Mouse (Mus musculus) heart, embryonic 10.5 days (tissue): ENCODE data around the gene Klhdc7b. TPM values are rescaled to one million over a fixed set of nuclear protein-coding genes. Genes with fewer than 3 reads are reported as not detected.

ENCODE experiments used
- DNase-seq: peaks from one replicate; pipeline ENCODE4 v3.0.0-alpha.2; 2017; ENCODE audit warnings: low spot score
- H3K27ac ChIP-seq: fragments of 300-500 bp; sonication (generic); 2 replicates; pipeline ENCODE4 v1.5.1; 2016; ENCODE audit warnings: mild to moderate bottlenecking
- H3K27me3 ChIP-seq: fragments of 300-500 bp; sonication (generic); 2 replicates; pipeline ENCODE4 v1.6.1; 2016; ENCODE audit warnings: mild to moderate bottlenecking; ENCODE audit not compliant: poor library complexity, insufficient read depth, severe bottlenecking
- H3K36me3 ChIP-seq: fragments of 300-500 bp; sonication (generic); 2 replicates; pipeline ENCODE4 v1.6.1; 2016; ENCODE audit warnings: mild to moderate bottlenecking, moderate library complexity
- H3K4me1 ChIP-seq: fragments of 300-500 bp; sonication (generic); 2 replicates; pipeline ENCODE4 v1.6.1; 2016; ENCODE audit warnings: mild to moderate bottlenecking
- H3K4me3 ChIP-seq: fragments of 300-500 bp; sonication (generic); 2 replicates; pipeline ENCODE4 v1.5.1; 2016; ENCODE audit warnings: mild to moderate bottlenecking, moderate library complexity
- H3K9me3 ChIP-seq: fragments of 300-500 bp; sonication (generic); 2 replicates; pipeline ENCODE4 v1.6.1; 2016; ENCODE audit warnings: mild to moderate bottlenecking, moderate library complexity
- WGBS: fragments of 180-500 bp; shearing (Covaris S2); methylation state at CpG from one replicate; pipeline ENCODE4 v1.1.7; 2016; 5-methylcytosine and 5-hydroxymethylcytosine counted together
- polyA plus RNA-seq: library from polyadenylated mRNA; unstranded; fragments of >200 nt; fragmentation: Nextera tagmentation; extraction: Ambion mirVana; gene quantifications from 2 replicates; pipeline ENCODE4 v1.2.1, GENCODE M21; 2016

The Klhdc7b gene
- polyA plus RNA-seq = 0.06 TPM in 1 of 2 replicates, not detected in the other

- WGBS = 79% methylated on average over 7 of the region's 7 CpGs
- Histone ChIP-seq H3K36me3 (no peaks in the 10 kb centered on the region), H3K4me1 (peaks cover under 1% of the 10 kb centered on the region), H3K27me3 (peaks cover 73% of the 10 kb centered on the region), H3K9me3 (no peaks in the 10 kb centered on the region), H3K27ac (no peak within 1 kb of the TSS), H3K4me3 (no peak within 1 kb of the TSS)
- no peak for DNase-seq
These were observed at the start of gene Klhdc7b for GRCm38 (mm10) chr15:89384617-89385016. Klhdc7b (plus strand) TSS chr15:89384917.

- Histone ChIP-seq H3K27ac (no peak overlapping the region), H3K4me3 (no peak overlapping the region), H3K9me3 (no peaks in the 10 kb centered on the region), H3K27me3 (no peaks in the 10 kb centered on the region), H3K36me3 (no peaks in the 10 kb centered on the region), H3K4me1 (no peaks in the 10 kb centered on the region)
- DNase-seq = no peak
- 79% methylated on average over 14 of the region's 14 CpGs for WGBS
These were observed 48.3 kb upstream of the Klhdc7b start for GRCm38 (mm10) chr15:89336422-89336821.

- no peaks in the 10 kb centered on the region for H3K36me3 ChIP-seq
- no peak overlapping the region for H3K27ac ChIP-seq
- DNase-seq = no peak
- H3K4me1 ChIP-seq = no peaks in the 10 kb centered on the region
- H3K27me3 ChIP-seq = no peaks in the 10 kb centered on the region
- WGBS = 85% methylated on average over 2 of the region's 2 CpGs
- H3K9me3 ChIP-seq = no peaks in the 10 kb centered on the region
- H3K4me3 ChIP-seq = no peak overlapping the region
These were observed 45.0 kb upstream of the Klhdc7b start for GRCm38 (mm10) chr15:89339696-89340095.

GRCm38 (mm10) chr15:89340136-89340535 is 44.6 kb upstream of the Klhdc7b start:
- no peaks in the 10 kb centered on the region for H3K4me1 ChIP-seq
- no peak for DNase-seq
- no peak overlapping the region for H3K27ac ChIP-seq
- H3K36me3 ChIP-seq = no peaks in the 10 kb centered on the region
- no peaks in the 10 kb centered on the region for H3K27me3 ChIP-seq
- WGBS = 75% methylated on average over 3 of the region's 3 CpGs
- no peak overlapping the region for H3K4me3 ChIP-seq
- no peaks in the 10 kb centered on the region for H3K9me3 ChIP-seq

GRCm38 (mm10) chr15:89341678-89342077 is 43.0 kb upstream of the Klhdc7b start:
- no peaks in the 10 kb centered on the region for H3K36me3 ChIP-seq
- H3K27me3 ChIP-seq = no peaks in the 10 kb centered on the region
- DNase-seq = no peak
- H3K4me3 ChIP-seq = no peak overlapping the region
- no peaks in the 10 kb centered on the region for H3K4me1 ChIP-seq
- no peaks in the 10 kb centered on the region for H3K9me3 ChIP-seq
- WGBS = 41% methylated on average over 1 of the region's 1 CpGs
- no peak overlapping the region for H3K27ac ChIP-seq

GRCm38 (mm10) chr15:89343325-89343724 is 41.4 kb upstream of the Klhdc7b start:
- H3K4me3 ChIP-seq = no peak overlapping the region
- no peak for DNase-seq
- H3K36me3 ChIP-seq = 0 out of 2 replicates have a peak, but pooled peaks cover 3% of the 10 kb centered on the region
- H3K4me1 ChIP-seq = no peaks in the 10 kb centered on the region
- WGBS = 83% methylated on average over 3 of the region's 3 CpGs
- no peak overlapping the region for H3K27ac ChIP-seq
- H3K9me3 ChIP-seq = no peaks in the 10 kb centered on the region
- H3K27me3 ChIP-seq = no peaks in the 10 kb centered on the region

- no peaks in the 10 kb centered on the region for H3K9me3 ChIP-seq
- no peaks in the 10 kb centered on the region for H3K27me3 ChIP-seq
- no peak overlapping the region for H3K27ac ChIP-seq
- 71% methylated on average over 5 of the region's 5 CpGs for WGBS
- DNase-seq = no peak
- H3K36me3 ChIP-seq = peaks cover 46% of the 10 kb centered on the region
- H3K4me3 ChIP-seq = no peak overlapping the region
- peaks cover 20% of the 10 kb centered on the region for H3K4me1 ChIP-seq
These were observed 34.3 kb upstream of the Klhdc7b start for GRCm38 (mm10) chr15:89350447-89350846.

GRCm38 (mm10) chr15:89351302-89351701 is 33.4 kb upstream of the Klhdc7b start:
- Histone ChIP-seq H3K4me1 (peaks cover 20% of the 10 kb centered on the region), H3K4me3 (no peak overlapping the region), H3K27me3 (no peaks in the 10 kb centered on the region), H3K36me3 (peaks cover 46% of the 10 kb centered on the region), H3K9me3 (no peaks in the 10 kb centered on the region), H3K27ac (no peak overlapping the region)
- DNase-seq = no peak
- 81% methylated on average over 15 of the region's 15 CpGs for WGBS

GRCm38 (mm10) chr15:89352054-89352453 is 32.7 kb upstream of the Klhdc7b start:
- Histone ChIP-seq H3K36me3 (peaks cover 46% of the 10 kb centered on the region), H3K9me3 (no peaks in the 10 kb centered on the region), H3K4me1 (peaks cover 20% of the 10 kb centered on the region), H3K27me3 (no peaks in the 10 kb centered on the region), H3K27ac (no peak overlapping the region), H3K4me3 (no peak overlapping the region)
- DNase-seq = no peak
- WGBS = 93% methylated on average over 14 of the region's 14 CpGs

- H3K36me3 ChIP-seq = peaks cover 46% of the 10 kb centered on the region
- no peak overlapping the region for H3K4me3 ChIP-seq
- 92% methylated on average over 12 of the region's 12 CpGs for WGBS
- H3K4me1 ChIP-seq = peaks cover 23% of the 10 kb centered on the region
- H3K27me3 ChIP-seq = no peaks in the 10 kb centered on the region
- H3K9me3 ChIP-seq = no peaks in the 10 kb centered on the region
- no peak overlapping the region for H3K27ac ChIP-seq
- no peak for DNase-seq
These were observed 31.9 kb upstream of the Klhdc7b start for GRCm38 (mm10) chr15:89352795-89353194.

- Histone ChIP-seq H3K4me1 (peaks cover 32% of the 10 kb centered on the region), H3K9me3 (no peaks in the 10 kb centered on the region), H3K4me3 (peak overlapping the region; percentile 77), H3K27me3 (no peaks in the 10 kb centered on the region), H3K27ac (no peak overlapping the region), H3K36me3 (peaks cover 48% of the 10 kb centered on the region)
- WGBS = 94% methylated on average over 16 of the region's 16 CpGs
- DNase-seq = no peak
These were observed 30.9 kb upstream of the Klhdc7b start for GRCm38 (mm10) chr15:89353837-89354236.

GRCm38 (mm10) chr15:89354455-89354854 is 30.3 kb upstream of the Klhdc7b start:
- Histone ChIP-seq H3K9me3 (no peaks in the 10 kb centered on the region), H3K27ac (peak overlapping the region; percentile 92), H3K4me3 (peak overlapping the region; percentile 77), H3K36me3 (peaks cover 51% of the 10 kb centered on the region), H3K27me3 (no peaks in the 10 kb centered on the region), H3K4me1 (peaks cover 34% of the 10 kb centered on the region)
- WGBS = 83% methylated on average over 7 of the region's 7 CpGs
- DNase-seq = no peak

- DNase-seq = peak; percentile 98
- Histone ChIP-seq H3K27me3 (no peaks in the 10 kb centered on the region), H3K36me3 (peaks cover 50% of the 10 kb centered on the region), H3K27ac (peak within 1 kb of the TSS; percentile 92), H3K9me3 (no peaks in the 10 kb centered on the region), H3K4me1 (peaks cover 32% of the 10 kb centered on the region), H3K4me3 (peak within 1 kb of the TSS; percentile 77)
- under 1% methylated on average over 64 of the region's 64 CpGs for WGBS
These were observed 29.2 kb upstream of the Klhdc7b start, which contains the start of the genes Lmf2 and Ncaph2 for GRCm38 (mm10) chr15:89355241-89356187. Lmf2 (minus strand) TSS chr15:89355659. Ncaph2 (plus strand) TSS chr15:89355719.
